Mouse (Mus musculus): Measurements from ENCODE around the gene Wdr83os.

DNA sequence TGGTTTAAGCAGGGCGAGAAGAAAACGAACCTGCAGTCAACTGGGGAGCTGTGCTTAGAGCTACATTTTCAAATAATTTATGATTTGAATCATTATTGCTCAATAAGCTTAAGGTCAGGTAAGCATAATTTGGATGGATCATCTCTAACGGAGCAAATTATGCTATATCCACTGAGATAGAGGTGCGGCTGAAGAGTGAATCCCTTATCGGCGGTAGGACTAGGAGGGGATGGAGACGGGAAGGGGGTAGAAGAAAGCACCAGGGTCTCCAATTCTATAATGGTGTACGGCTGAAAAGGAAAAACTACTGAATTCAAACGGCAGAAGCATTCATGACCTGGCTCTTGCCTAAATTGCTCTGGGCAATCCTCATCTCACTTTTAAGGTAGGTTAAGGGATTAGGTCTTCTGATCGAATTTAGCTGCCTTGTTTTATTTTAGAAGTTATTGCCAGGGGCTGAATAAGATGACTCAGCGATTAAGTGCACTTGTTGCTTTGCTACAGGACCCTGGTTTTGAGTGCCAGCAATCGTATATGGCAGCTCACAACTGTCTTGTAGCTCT, 45.3 kb upstream of the Wdr83os start:
- no peak for TF ChIP-seq EP300 (optimal IDR thresholded peaks at IDR 0.05)
- TF ChIP-seq CTCF (IDR thresholded peaks at IDR 0.05; ENCODE audit: low read depth) = no peak
